Mouse (Mus musculus) ES-Bruce4 (cell line): ENCODE results near the gene Lpar4. TPM values are rescaled to one million over a fixed set of nuclear protein-coding genes. Genes with fewer than 3 reads are reported as not detected.

Experiments
- H3K27ac ChIP-seq: 2 replicates; pipeline ENCODE4 v1.5.1; 2012; ENCODE audit warnings: low read length, inconsistent platforms; ENCODE audit not compliant: insufficient read depth
- H3K27me3 ChIP-seq: 2 replicates; pipeline ENCODE4 v1.6.1; 2012; ENCODE audit warnings: mild to moderate bottlenecking, low read length, inconsistent platforms; ENCODE audit not compliant: control insufficient read depth, poor library complexity, insufficient read depth, severe bottlenecking
- H3K36me3 ChIP-seq: 2 replicates; pipeline ENCODE4 v1.6.1; 2012; ENCODE audit warnings: inconsistent platforms, mild to moderate bottlenecking, low read length, moderate library complexity; ENCODE audit not compliant: control insufficient read depth, poor library complexity, insufficient read depth, severe bottlenecking
- H3K4me1 ChIP-seq: one replicate; pipeline ENCODE4 v1.8.1; 2011; ENCODE audit warnings: low read length; ENCODE audit not compliant: control insufficient read depth, insufficient read depth
- H3K4me3 ChIP-seq: 2 replicates; pipeline ENCODE4 v1.5.1; 2011; ENCODE audit warnings: low read depth, mild to moderate bottlenecking, low read length
- H3K9ac ChIP-seq: 2 replicates; pipeline ENCODE4 v1.6.1; 2012; ENCODE audit warnings: low read depth, mild to moderate bottlenecking, inconsistent platforms; ENCODE audit not compliant: poor library complexity, severe bottlenecking
- H3K9me3 ChIP-seq: replicated peaks from 2 replicates; pipeline ENCODE4 v1.6.1; 2012; ENCODE audit warnings: mild to moderate bottlenecking, low read length, inconsistent platforms; ENCODE audit not compliant: control insufficient read depth, poor library complexity, insufficient read depth, severe bottlenecking
- CTCF ChIP-seq: IDR thresholded peaks from one replicate; pipeline ENCODE4 v1.8.1; 2011; ENCODE audit warnings: low read depth, low read length
- EP300 ChIP-seq: IDR thresholded peaks from 2 replicates; pipeline ENCODE4 v1.6.1; 2011; ENCODE audit warnings: low read depth, low read length; ENCODE audit not compliant: insufficient read depth
- POLR2A ChIP-seq: IDR thresholded peaks from one replicate; pipeline ENCODE4 v1.8.1; 2011; ENCODE audit warnings: low read length; ENCODE audit not compliant: insufficient read depth
- polyA plus RNA-seq: library from polyadenylated mRNA; stranded (reverse); fragments of >200 nt; gene quantifications from 2 replicates; pipeline ENCODE4 v1.2.4, GENCODE M21; 2011; ENCODE audit warnings: low read depth; ENCODE audit not compliant: missing spikeins, insufficient read depth, insufficient read length

Lpar4 gene
- 3.5 and 4.0 TPM in 2 replicates for polyA plus RNA-seq

DNA sequence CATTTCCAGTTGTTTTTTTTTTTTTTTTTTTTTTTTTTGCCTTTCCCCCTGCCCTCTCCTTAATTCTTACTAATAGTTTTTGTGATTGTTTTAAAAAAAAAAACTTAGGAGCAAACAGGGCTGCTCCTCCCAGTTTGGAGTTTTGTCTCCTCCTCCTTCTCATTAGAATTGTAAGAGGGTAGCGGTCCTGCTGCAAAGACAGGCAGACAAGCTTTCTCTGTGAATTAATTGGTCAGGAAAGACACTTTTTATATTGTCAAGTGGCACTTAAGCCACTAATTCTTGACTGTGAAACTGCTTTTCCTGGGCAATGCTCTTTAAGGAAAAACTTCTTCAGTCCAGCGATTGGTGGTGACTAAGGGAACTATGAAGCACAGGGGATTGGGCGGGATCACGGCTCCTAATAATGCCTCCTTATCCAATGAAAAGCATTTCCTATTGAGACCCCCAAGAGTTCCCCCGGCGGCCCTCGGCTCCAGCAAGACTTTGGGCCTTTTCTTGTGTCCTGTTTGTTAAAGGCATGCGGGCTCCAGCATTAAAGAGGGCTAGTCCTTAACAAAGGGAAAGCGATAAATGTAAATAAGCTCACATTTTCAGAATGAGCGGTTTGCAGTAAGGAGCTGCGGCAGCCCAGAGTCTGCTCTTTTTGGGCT, at the start of gene Lpar4:
Gene Lpar4, plus strand, starts transcription at position 451 of the 653 bp plus-strand sequence.
- Histone ChIP-seq H3K36me3 (no peaks in the 10 kb centered on the region), H3K4me3 (peak within 1 kb of the TSS; percentile 44), H3K27ac (peak within 1 kb of the TSS; percentile 51), H3K27me3 (no peaks in the 10 kb centered on the region), H3K9ac (peak within 1 kb of the TSS; percentile 29; the same call in 1 of the 2 replicates), H3K9me3 (no peaks in the 10 kb centered on the region), H3K4me1 (peaks cover 1% of the 10 kb centered on the region)
- TF ChIP-seq EP300: no peak
- TF ChIP-seq CTCF: no peak
- no peak for TF ChIP-seq POLR2A

DNA sequence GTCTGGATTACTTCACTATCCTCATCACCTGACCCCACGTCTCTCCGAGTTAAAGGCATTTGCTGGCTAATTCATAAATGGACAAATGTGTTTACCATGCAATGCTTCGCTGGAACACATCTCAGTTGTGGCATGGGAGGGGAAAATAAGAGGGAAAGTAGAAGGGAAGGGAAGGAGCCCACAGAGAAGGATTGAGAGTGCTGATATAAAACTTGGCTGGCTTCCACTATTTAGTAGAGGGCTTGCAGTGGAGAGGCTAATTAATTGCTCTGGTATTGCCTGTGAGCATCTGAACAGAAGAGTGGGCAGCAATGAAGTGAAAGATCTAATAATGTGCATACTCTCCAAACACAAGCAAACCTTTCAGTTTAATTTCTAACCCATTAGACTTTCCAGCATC, 49.0 kb upstream of the Lpar4 start:
- TF ChIP-seq POLR2A (no peak), EP300 (no peak)
- no peak overlapping the region for H3K27ac ChIP-seq
- no peak overlapping the region for H3K9ac ChIP-seq
- H3K27me3 ChIP-seq: no peaks in the 10 kb centered on the region
- no peaks in the 10 kb centered on the region for H3K36me3 ChIP-seq
- H3K4me1 ChIP-seq: no peaks in the 10 kb centered on the region
- no peak overlapping the region for H3K4me3 ChIP-seq
- H3K9me3 ChIP-seq: no peaks in the 10 kb centered on the region

DNA sequence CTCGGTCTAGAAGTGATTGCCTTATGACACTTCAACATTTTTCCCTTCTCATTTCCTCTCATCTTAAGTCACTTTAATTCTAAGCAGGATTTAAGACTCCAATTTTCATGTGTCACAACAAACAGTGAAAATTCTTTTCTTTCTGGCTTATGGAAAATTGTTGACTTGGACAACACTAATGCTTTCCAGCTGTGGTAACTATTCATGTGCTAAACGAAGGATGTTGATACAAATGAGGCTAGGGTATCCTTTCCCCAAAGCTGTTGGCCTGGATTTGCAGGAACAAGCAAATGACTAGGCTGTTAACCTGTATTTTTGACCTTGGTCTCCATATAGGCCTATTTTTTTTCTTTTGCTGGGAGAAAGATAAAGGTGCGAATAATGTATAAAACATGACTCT, 48.5 kb upstream of the Lpar4 start:
- Histone ChIP-seq H3K27me3 (no peaks in the 10 kb centered on the region), H3K9ac (no peak overlapping the region), H3K4me1 (no peaks in the 10 kb centered on the region), H3K36me3 (no peaks in the 10 kb centered on the region), H3K4me3 (no peak overlapping the region), H3K9me3 (no peaks in the 10 kb centered on the region), H3K27ac (no peak overlapping the region)
- TF ChIP-seq EP300 (no peak), POLR2A (no peak), CTCF (no peak)

GRCm38 (mm10) chrX:106872315-106872714, 48.1 kb upstream of the Lpar4 start:
- no peak for TF ChIP-seq POLR2A
- no peak for TF ChIP-seq EP300
- TF ChIP-seq CTCF: no peak
- Histone ChIP-seq H3K36me3 (no peaks in the 10 kb centered on the region), H3K9me3 (no peaks in the 10 kb centered on the region), H3K27ac (no peak overlapping the region), H3K9ac (no peak overlapping the region), H3K27me3 (no peaks in the 10 kb centered on the region), H3K4me1 (no peaks in the 10 kb centered on the region), H3K4me3 (no peak overlapping the region)

DNA sequence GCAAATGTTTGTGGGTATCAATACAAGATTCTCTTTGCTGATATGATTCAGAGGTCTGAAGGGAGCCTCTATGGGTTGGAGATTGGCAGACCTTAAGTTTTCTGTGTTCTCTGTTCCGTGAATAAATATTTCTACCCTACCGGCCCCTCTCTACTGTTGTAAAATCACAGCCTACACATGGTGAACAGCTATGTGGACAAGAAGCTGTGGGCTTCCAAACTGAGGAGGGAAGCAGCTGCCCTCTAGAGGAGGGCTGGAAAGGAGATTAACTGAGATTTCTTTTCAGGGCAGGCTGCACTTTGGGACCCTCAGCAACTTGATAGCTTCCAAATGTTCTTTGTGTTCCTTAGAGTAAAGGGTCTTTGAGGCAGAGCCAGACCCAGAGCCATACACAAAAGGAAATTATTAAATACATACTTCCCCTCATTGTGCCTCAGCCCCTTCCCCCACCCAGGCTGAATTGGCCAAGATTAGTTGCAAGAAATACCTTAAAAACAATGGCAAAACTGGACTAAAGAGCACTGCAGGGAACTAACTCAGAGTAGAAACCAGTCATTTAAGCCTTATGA, 22.6 kb upstream of the Lpar4 start:
- H3K27ac ChIP-seq: no peak overlapping the region

DNA sequence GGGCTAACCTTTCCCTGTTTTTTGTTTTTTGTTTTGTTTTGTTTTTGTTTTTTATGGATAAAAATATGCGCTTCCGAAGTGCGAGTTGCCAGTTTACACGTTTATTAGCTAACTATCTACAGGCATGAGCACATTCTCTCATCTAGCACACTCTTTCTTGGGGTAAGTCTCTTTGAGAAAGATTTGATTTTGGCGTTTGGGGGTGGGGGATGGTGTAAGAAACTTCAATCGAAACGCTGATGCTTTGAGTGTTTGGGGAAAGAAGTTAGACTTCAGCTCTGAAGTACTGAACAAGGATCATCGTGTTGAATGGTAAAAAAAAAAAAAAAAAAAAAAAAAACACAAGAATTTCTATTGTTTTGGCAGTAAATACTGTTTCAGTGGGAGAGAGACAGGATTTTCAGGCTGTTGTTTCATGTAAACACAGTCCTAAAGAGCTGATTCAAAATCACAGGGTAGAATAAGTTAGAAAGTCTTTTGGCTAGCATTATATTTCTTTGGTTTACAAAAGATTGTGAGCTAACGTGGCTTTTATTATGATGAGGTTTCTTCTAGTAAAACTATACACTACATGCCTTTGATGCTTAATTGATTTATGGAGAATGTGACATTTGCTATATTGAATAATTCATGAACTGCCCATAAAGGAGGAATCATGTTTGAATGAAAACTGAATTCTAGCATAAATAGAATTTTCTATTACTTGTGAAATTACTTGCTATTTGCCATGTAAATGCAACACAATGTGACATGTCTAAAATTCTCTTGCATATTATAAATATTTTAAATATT, 599 bp downstream of the Lpar4 start:
- TF ChIP-seq POLR2A (no peak), CTCF (no peak), EP300 (no peak)
- H3K9me3 ChIP-seq: no peaks in the 10 kb centered on the region
- H3K27ac ChIP-seq: peak overlapping the region; percentile 51
- H3K9ac ChIP-seq: peak overlapping the region; percentile 29; the same call in 1 of the 2 replicates
- no peaks in the 10 kb centered on the region for H3K27me3 ChIP-seq
- no peaks in the 10 kb centered on the region for H3K36me3 ChIP-seq
- peak overlapping the region; percentile 44 for H3K4me3 ChIP-seq
- H3K4me1 ChIP-seq: peaks cover 1% of the 10 kb centered on the region

More for the DNA sequence above, 22.6 kb upstream of the Lpar4 start:
- Histone ChIP-seq H3K4me3 (no peak overlapping the region), H3K9ac (no peak overlapping the region), H3K27me3 (no peaks in the 10 kb centered on the region), H3K4me1 (no peaks in the 10 kb centered on the region), H3K9me3 (no peaks in the 10 kb centered on the region), H3K36me3 (no peaks in the 10 kb centered on the region)
- TF ChIP-seq CTCF (no peak), EP300 (no peak), POLR2A (no peak)
